Mouse (Mus musculus): ENCODE measurements around the gene Ccdc50. TPM values are rescaled to one million over a fixed set of nuclear protein-coding genes. Genes with fewer than 3 reads are reported as not detected.

Gene Ccdc50
- polyA plus RNA-seq, 1 experiment from 2014 or later: 64.5 TPM

DNA sequence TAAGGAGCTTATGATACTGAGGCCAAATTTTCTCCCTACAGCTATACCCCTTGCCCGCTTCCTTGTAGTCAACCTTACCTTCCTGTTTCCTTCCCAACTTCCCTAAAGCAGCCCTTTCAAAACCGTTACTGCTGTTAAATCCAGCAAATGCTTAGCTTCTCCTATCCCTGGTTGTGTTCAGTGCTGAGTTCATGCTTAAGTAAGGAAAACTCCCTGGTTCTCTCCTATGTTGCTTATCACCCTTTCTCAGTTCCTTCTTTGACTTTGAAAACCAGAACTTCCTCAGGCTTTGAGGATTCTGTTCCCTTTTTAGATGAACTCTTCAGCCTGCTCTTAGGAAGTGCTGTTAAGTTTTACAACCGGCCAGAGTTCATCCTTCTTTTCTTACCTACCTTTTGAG is 14.5 kb upstream of the Ccdc50 start:
- H3K4me2 ChIP-seq (replicated peaks): no peak overlapping the region
- H3K27ac ChIP-seq: no peak overlapping the region
- no peak for ATAC-seq (ENCODE audit: low FRiP score)
- H3K9ac ChIP-seq: no peak overlapping the region
- H3K4me1 ChIP-seq (replicated peaks; ENCODE audit: control insufficient read depth, insufficient read depth, low read length): no peaks in the 10 kb centered on the region
- H3K27me3 ChIP-seq (ENCODE audit: control insufficient read depth, insufficient read depth, low read length): no peaks in the 10 kb centered on the region
- DNase-seq (ENCODE audit: low spot score): no peak
- no peaks in the 10 kb centered on the region for H3K36me3 ChIP-seq (replicated peaks; ENCODE audit: control insufficient read depth, insufficient read depth)
- 82% methylated on average over 3 of the region's 3 CpGs for WGBS
- H3K4me3 ChIP-seq (replicated peaks; ENCODE audit: low read length): no peak overlapping the region
- H3K9me3 ChIP-seq (ENCODE audit: control insufficient read depth, low read length): no peaks in the 10 kb centered on the region

DNA sequence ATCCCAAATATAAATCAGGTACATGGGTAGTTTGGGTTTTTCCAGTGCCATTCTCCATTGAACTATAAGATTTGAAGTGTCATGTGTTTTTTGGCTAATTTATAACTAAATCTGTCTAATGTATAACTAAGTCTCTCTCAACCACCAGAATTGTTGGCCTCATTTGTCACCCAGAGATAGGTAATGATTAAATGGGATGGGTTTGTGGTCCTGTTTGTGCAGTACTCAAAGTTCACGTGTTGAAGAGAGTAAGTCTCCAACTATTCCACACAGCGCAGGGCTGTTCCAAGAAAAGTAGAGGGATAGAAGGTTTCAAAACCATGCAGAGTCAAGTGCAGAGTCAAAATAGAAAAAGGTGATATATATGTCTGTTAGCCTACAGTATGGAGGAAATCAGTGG is 13.4 kb upstream of the Ccdc50 start:
- no peak for DNase-seq (ENCODE audit: low spot score)
- Histone ChIP-seq H3K27ac (no peak overlapping the region), H3K36me3 (replicated peaks; ENCODE audit: control insufficient read depth, insufficient read depth) (no peaks in the 10 kb centered on the region), H3K9me3 (ENCODE audit: control insufficient read depth, low read length) (no peaks in the 10 kb centered on the region), H3K4me3 (replicated peaks; ENCODE audit: low read length) (no peak overlapping the region), H3K4me1 (replicated peaks; ENCODE audit: control insufficient read depth, insufficient read depth, low read length) (no peaks in the 10 kb centered on the region), H3K9ac (no peak overlapping the region), H3K27me3 (ENCODE audit: control insufficient read depth, insufficient read depth, low read length) (no peaks in the 10 kb centered on the region), H3K4me2 (replicated peaks) (no peak overlapping the region)
- ATAC-seq (ENCODE audit: low FRiP score): no peak
- WGBS: 76% methylated on average over 2 of the region's 2 CpGs

DNA sequence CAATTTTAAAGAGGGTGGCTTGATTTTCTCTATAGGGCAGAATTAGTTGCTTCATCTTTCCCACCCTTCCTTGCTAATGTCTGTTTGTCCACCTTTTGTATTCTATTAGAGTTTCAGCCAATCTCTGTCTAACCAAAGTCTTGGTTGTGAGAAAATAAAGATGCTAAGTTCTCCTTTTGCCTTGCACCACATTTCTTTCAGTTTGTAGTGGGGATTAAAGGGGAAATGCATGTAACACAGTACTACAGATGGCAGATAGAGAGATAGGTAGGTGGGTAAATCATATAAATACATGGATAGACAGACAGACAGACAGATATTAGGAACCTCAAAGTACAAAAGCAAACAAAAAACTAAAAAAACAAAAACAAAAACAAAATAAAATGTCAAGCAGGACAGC is 12.1 kb upstream of the Ccdc50 start:
- ATAC-seq (ENCODE audit: low FRiP score) (no peak), DNase-seq (ENCODE audit: low spot score) (no peak)
- H3K27ac ChIP-seq: no peak overlapping the region
- H3K4me1 ChIP-seq (replicated peaks; ENCODE audit: control insufficient read depth, insufficient read depth, low read length): no peaks in the 10 kb centered on the region
- H3K36me3 ChIP-seq (replicated peaks; ENCODE audit: control insufficient read depth, insufficient read depth): no peaks in the 10 kb centered on the region
- H3K9me3 ChIP-seq (ENCODE audit: control insufficient read depth, low read length): no peaks in the 10 kb centered on the region
- no peak overlapping the region for H3K4me3 ChIP-seq (replicated peaks; ENCODE audit: low read length)
- H3K4me2 ChIP-seq (replicated peaks): no peak overlapping the region
- no peak overlapping the region for H3K9ac ChIP-seq
- no peaks in the 10 kb centered on the region for H3K27me3 ChIP-seq (ENCODE audit: control insufficient read depth, insufficient read depth, low read length)

DNA sequence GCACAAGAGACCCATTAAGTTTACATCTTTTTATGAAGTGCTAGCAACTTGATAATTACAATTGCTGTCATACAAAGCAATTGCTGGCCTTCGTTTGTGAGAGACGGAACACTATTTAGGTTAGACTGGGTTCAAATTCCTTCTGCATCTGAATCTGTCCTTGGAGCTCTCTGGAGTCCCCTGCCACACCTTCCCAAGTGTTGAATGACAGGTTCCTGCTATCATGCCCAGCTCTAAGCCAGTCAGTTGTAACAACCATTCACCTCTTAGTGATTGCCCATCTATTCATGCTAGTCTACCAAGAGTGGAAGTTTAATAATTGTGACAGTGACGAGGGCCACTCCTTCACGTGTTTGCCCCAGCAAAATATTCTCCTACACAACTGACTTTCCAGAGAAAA is 6.5 kb upstream of the Ccdc50 start:
- ATAC-seq (ENCODE audit: low FRiP score): no peak
- WGBS: 88% methylated on average over 4 of the region's 4 CpGs
- Histone ChIP-seq H3K27me3 (ENCODE audit: control insufficient read depth, insufficient read depth, low read length) (no peaks in the 10 kb centered on the region), H3K9me3 (ENCODE audit: control insufficient read depth, low read length) (no peaks in the 10 kb centered on the region), H3K4me2 (replicated peaks) (no peak overlapping the region), H3K27ac (no peak overlapping the region), H3K36me3 (replicated peaks; ENCODE audit: control insufficient read depth, insufficient read depth) (no peaks in the 10 kb centered on the region), H3K4me3 (replicated peaks; ENCODE audit: low read length) (no peak overlapping the region), H3K4me1 (replicated peaks; ENCODE audit: control insufficient read depth, insufficient read depth, low read length) (no peaks in the 10 kb centered on the region), H3K9ac (no peak overlapping the region)
- no peak for DNase-seq (ENCODE audit: low spot score)

DNA sequence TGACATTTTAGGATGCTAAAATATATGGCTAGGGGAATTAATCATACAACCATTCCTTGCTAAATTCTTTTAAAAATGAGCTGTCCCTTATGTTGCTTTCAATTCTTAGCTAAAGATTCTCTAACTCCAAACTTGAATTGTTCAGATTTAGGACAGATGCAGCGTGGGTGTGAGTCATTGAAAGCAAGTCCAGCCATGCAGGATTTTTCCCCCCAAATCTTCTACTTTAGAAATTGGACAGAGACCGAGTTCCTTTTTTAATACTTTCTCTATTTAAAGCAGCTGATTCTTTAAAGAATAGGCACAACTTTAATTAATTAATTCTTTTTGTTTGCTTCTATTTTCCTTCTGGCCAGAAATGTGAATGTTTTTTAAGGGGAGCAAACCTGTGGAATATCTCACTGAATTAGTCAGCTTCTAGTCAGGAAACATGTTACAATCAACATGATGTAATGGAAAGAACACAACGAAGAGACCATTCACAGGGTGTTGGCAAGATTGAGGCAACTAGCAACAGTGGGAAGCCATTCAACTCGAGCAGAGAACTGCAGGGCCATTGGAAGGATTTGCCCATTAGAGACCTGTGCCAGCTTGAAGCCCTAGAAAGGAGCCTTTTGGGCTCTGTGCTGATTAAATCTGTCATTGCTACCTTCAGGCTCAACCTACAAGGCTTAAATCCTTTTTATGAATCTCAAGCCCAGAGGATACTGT is 3.6 kb upstream of the Ccdc50 start:
- WGBS: 80% methylated on average over 4 of the region's 4 CpGs
- peaks cover 9% of the 10 kb centered on the region for H3K4me1 ChIP-seq (replicated peaks; ENCODE audit: control insufficient read depth, insufficient read depth, low read length)
- H3K4me2 ChIP-seq (replicated peaks): no peak overlapping the region
- DNase-seq (ENCODE audit: low spot score): no peak
- H3K9me3 ChIP-seq (ENCODE audit: control insufficient read depth, low read length): no peaks in the 10 kb centered on the region
- H3K36me3 ChIP-seq (replicated peaks; ENCODE audit: control insufficient read depth, insufficient read depth): no peaks in the 10 kb centered on the region
- H3K27ac ChIP-seq: no peak overlapping the region
- no peaks in the 10 kb centered on the region for H3K27me3 ChIP-seq (ENCODE audit: control insufficient read depth, insufficient read depth, low read length)
- H3K9ac ChIP-seq: no peak overlapping the region
- ATAC-seq (ENCODE audit: low FRiP score): no peak
- H3K4me3 ChIP-seq (replicated peaks; ENCODE audit: low read length): no peak overlapping the region

DNA sequence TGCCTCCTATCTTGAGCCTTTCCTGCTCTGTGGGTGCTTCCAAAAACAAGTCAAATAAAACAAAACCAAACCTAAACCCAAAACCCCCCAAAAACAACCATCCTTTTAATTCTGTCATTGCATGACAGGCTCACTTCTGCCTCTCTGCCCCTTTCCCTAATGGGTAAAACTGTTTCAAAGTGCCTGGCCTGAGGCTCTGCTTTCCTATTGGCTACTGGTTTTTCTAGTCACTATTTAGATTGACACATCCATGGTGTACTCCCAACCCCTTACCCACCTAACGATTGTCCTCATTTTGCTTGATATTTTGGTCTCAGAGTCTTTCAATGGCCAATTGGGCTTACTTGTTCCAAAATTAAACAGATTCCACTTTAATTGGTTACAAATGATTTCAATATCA is 3.0 kb upstream of the Ccdc50 start:
- Histone ChIP-seq H3K9ac (no peak overlapping the region), H3K36me3 (replicated peaks; ENCODE audit: control insufficient read depth, insufficient read depth) (no peaks in the 10 kb centered on the region), H3K27me3 (ENCODE audit: control insufficient read depth, insufficient read depth, low read length) (no peaks in the 10 kb centered on the region), H3K9me3 (ENCODE audit: control insufficient read depth, low read length) (no peaks in the 10 kb centered on the region), H3K4me2 (replicated peaks) (no peak overlapping the region), H3K4me1 (replicated peaks; ENCODE audit: control insufficient read depth, insufficient read depth, low read length) (peaks cover 15% of the 10 kb centered on the region), H3K27ac (no peak overlapping the region), H3K4me3 (replicated peaks; ENCODE audit: low read length) (no peak overlapping the region)
- WGBS: 92% methylated on average over 1 of the region's 1 CpGs
- ATAC-seq (ENCODE audit: low FRiP score): no peak
- DNase-seq (ENCODE audit: low spot score): no peak

DNA sequence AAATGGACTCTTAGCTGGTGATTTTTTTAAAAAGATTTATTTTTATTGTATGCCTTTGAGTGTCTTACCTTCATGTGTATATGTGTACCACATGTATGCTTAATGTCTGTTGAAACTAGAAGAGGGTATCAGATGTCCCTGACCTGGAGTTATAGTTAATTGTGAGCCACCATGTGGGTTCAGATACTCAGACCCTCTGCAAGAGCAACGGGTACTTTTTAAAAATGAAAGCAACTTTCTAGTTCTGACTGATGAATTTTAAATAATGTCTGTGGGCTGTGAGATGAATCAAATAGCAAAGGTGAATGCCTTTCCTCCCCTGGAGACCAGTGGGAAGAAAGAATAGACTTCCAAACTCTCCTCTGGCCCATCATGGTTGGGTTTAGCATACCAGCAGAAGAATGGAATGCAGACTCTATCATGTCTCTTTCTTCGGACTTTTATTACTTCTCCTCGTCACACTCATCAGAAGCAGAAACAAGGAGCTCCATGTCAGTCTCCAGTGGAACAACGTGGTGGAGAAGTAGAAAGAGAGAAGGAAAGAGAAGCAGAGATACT is 1.7 kb upstream of the Ccdc50 start:
- WGBS: 75% methylated on average over 4 of the region's 4 CpGs

DNA sequence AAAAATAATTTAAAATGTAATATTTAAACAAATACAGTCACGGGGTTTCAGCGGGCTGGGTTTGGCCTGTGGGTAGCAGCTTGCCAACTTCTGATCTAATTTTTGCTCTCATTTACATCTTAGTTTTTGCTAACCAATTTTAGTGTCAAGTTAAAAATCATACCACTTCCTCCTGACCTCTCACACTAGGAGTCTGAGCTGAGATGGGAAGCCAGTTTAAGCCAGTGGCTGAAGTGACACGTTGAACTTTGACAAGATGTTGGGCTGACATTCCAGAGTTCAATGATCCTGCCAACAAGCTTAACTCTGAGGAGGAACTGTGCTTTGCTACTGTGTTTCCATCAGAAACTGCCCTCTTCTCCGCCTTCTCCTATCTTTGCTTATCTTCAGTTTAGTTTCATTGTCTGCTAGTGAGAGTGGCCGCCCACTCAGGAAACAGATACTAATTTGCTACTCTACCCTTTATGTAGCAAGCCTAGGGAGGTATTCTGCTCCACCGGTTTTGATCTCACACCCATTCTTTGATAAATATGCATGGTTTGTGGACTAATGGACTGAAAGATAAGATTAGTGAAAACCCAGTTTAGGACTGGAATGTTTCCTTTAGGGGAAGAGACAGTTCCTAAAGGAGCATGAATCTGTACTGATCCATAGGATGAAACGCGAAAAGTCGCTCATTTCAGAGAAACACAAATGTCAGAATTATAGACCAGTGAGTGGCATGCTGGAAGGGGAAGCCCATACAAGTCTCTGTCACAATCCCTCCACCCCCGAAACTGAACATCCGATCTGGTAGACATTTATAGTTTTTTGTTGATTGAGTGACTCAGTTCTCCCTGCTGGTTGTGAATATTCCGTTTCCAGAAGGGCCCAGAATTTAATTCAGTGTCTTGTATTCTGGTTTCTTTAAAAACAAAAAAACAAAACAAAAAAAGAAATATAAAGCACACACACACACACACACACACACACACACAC is 746 bp upstream of the Ccdc50 start:
- ATAC-seq (ENCODE audit: low FRiP score): no peak
- WGBS: 44% methylated on average over 12 of the region's 12 CpGs

More for the DNA sequence above, 1.7 kb upstream of the Ccdc50 start:
- H3K4me3 ChIP-seq (replicated peaks; ENCODE audit: low read length): no peak overlapping the region
- H3K4me1 ChIP-seq (replicated peaks; ENCODE audit: control insufficient read depth, insufficient read depth, low read length): peaks cover 27% of the 10 kb centered on the region
- H3K27me3 ChIP-seq (ENCODE audit: control insufficient read depth, insufficient read depth, low read length): no peaks in the 10 kb centered on the region
- DNase-seq (ENCODE audit: low spot score) (no peak), ATAC-seq (ENCODE audit: low FRiP score) (no peak)
- no peaks in the 10 kb centered on the region for H3K36me3 ChIP-seq (replicated peaks; ENCODE audit: control insufficient read depth, insufficient read depth)
- no peak overlapping the region for H3K27ac ChIP-seq
- H3K4me2 ChIP-seq (replicated peaks): no peak overlapping the region
- H3K9me3 ChIP-seq (ENCODE audit: control insufficient read depth, low read length): no peaks in the 10 kb centered on the region
- no peak overlapping the region for H3K9ac ChIP-seq

DNA sequence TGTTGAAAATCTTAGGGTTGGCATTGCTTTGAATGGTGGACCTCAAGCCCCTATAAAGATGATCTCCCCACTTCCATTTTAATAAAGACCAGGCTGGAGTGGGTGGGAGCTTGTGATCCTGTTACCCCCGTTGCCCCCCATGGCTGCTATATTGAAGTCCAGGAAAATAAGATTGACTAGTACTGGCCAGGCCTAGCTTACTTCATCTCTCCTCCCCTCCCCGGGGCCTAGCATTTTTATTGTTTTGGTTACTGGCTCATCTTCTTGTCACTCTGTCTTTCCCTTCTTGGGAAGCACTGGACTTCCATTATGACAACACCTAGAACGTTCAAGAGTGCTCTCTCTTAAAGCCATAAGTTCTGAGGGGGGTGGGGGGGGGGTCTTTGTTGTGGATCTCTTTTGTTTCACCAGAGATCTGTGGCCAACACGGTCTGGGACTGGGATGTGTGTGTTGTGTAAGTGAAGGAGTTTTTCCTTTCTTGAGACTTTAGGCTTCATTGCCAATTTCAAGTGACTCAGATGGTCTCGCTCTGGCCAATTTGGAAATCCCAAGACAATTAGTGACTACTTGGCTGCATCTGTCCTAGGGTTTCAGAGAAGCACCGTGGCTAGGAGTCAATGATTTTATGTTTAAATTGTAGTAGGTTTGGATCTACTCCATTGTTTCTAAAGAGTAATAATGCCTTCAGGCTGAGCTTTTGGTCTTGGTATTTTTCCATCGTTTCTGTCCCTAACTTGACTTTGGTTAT is 1.0 kb downstream of the Ccdc50 start:
- Histone ChIP-seq H3K27me3 (ENCODE audit: control insufficient read depth, insufficient read depth, low read length) (no peaks in the 10 kb centered on the region), H3K36me3 (replicated peaks; ENCODE audit: control insufficient read depth, insufficient read depth) (no peaks in the 10 kb centered on the region), H3K4me2 (replicated peaks) (peak overlapping the region; percentile 64), H3K4me1 (replicated peaks; ENCODE audit: control insufficient read depth, insufficient read depth, low read length) (peaks cover 29% of the 10 kb centered on the region), H3K27ac (peak overlapping the region; percentile 98), H3K9ac (peak overlapping the region; percentile 99), H3K4me3 (replicated peaks; ENCODE audit: low read length) (peak overlapping the region; percentile 97), H3K9me3 (ENCODE audit: control insufficient read depth, low read length) (no peaks in the 10 kb centered on the region)
- peak; percentile 48 for DNase-seq (ENCODE audit: low spot score)
- 16% methylated on average over 7 of the region's 7 CpGs for WGBS
- peak; percentile 11; the same call in 1 of the 2 replicates for ATAC-seq (ENCODE audit: low FRiP score)

More for the DNA sequence above, 746 bp upstream of the Ccdc50 start:
- Histone ChIP-seq H3K9ac (peak overlapping the region; percentile 99), H3K27ac (peak overlapping the region; percentile 98), H3K36me3 (replicated peaks; ENCODE audit: control insufficient read depth, insufficient read depth) (no peaks in the 10 kb centered on the region), H3K27me3 (ENCODE audit: control insufficient read depth, insufficient read depth, low read length) (no peaks in the 10 kb centered on the region), H3K4me3 (replicated peaks; ENCODE audit: low read length) (peak overlapping the region; percentile 97), H3K4me1 (replicated peaks; ENCODE audit: control insufficient read depth, insufficient read depth, low read length) (peaks cover 29% of the 10 kb centered on the region), H3K4me2 (replicated peaks) (peak overlapping the region; percentile 64), H3K9me3 (ENCODE audit: control insufficient read depth, low read length) (no peaks in the 10 kb centered on the region)
- peak; percentile 33 for DNase-seq (ENCODE audit: low spot score)

Data from hindbrain, embryonic 14.5 days (tissue).